Mouse (Mus musculus) hindbrain, embryonic 15.5 days (tissue): ENCODE data around the gene Anks1b. TPM values are rescaled to one million over a fixed set of nuclear protein-coding genes. Genes with fewer than 3 reads are reported as not detected.

Source experiments
- ATAC-seq: fragments of 200-750 bp; cut with Nextera tagmentation; 2 replicates; pipeline ENCODE4 v1.8.0; 2017; ENCODE audit warnings: low read depth, moderate number of reproducible peaks, moderate TSS enrichment; ENCODE audit not compliant: low FRiP score
- H3K27ac ChIP-seq: fragments of 300-500 bp; sonication (generic); replicated peaks from 2 replicates; pipeline ENCODE4 v1.5.1; 2015; ENCODE audit warnings: mild to moderate bottlenecking, inconsistent platforms
- H3K27me3 ChIP-seq: fragments of 300-500 bp; sonication (generic); 2 replicates; pipeline ENCODE4 v1.6.1; 2015; ENCODE audit warnings: control low read depth, inconsistent platforms
- H3K36me3 ChIP-seq: fragments of 300-500 bp; sonication (generic); 2 replicates; pipeline ENCODE4 v1.6.1; 2015; ENCODE audit warnings: control low read depth, inconsistent platforms
- H3K4me1 ChIP-seq: fragments of 300-500 bp; sonication (generic); replicated peaks from 2 replicates; pipeline ENCODE4 v1.6.1; 2015; ENCODE audit warnings: control low read depth, inconsistent platforms
- H3K4me2 ChIP-seq: fragments of 300-500 bp; sonication (generic); 2 replicates; pipeline ENCODE4 v1.6.1; 2015; ENCODE audit warnings: moderate library complexity, mild to moderate bottlenecking, inconsistent platforms
- H3K4me3 ChIP-seq: fragments of 300-500 bp; sonication (generic); 2 replicates; pipeline ENCODE4 v1.5.1; 2015; ENCODE audit warnings: mild to moderate bottlenecking, inconsistent platforms
- H3K9ac ChIP-seq: fragments of 300-500 bp; sonication (generic); 2 replicates; pipeline ENCODE4 v1.6.1; 2015; ENCODE audit warnings: inconsistent platforms
- H3K9me3 ChIP-seq: fragments of 300-500 bp; sonication (generic); 2 replicates; pipeline ENCODE4 v1.6.1; 2016; ENCODE audit warnings: control low read depth, inconsistent platforms
- WGBS: fragments of 180-500 bp; shearing (Covaris S2); methylation state at CpG from one replicate; pipeline ENCODE4 v1.1.7; 2015; 5-methylcytosine and 5-hydroxymethylcytosine counted together
- polyA plus RNA-seq: library from polyadenylated mRNA; unstranded; fragments of >200 nt; fragmentation: Nextera tagmentation; extraction: Ambion mirVana; gene quantifications from 2 replicates; pipeline ENCODE4 v1.2.1, GENCODE M21; 2015

The Anks1b gene
- polyA plus RNA-seq, 1 experiment from 2014 or later, result 85.2 TPM

GRCm38 (mm10) chr10:90431974-90432373 lies 558.7 kb downstream of the Anks1b start:
- Histone ChIP-seq H3K27me3 (no peaks in the 10 kb centered on the region), H3K9me3 (no peaks in the 10 kb centered on the region), H3K4me1 (peaks cover 7% of the 10 kb centered on the region; the same call in 1 of the 2 replicates), H3K27ac (no peak overlapping the region), H3K4me3 (no peak overlapping the region), H3K4me2 (peak overlapping the region; percentile 24; the same call in 1 of the 2 replicates), H3K36me3 (no peaks in the 10 kb centered on the region), H3K9ac (no peak overlapping the region)
- WGBS, result 50% methylated on average over 9 of the region's 9 CpGs
- no peak for ATAC-seq

GRCm38 (mm10) chr10:90432479-90432878 lies 559.2 kb downstream of the Anks1b start:
- Histone ChIP-seq H3K9me3 (no peaks in the 10 kb centered on the region), H3K4me2 (peak overlapping the region; percentile 24), H3K36me3 (no peaks in the 10 kb centered on the region), H3K27me3 (no peaks in the 10 kb centered on the region), H3K4me3 (no peak overlapping the region), H3K9ac (no peak overlapping the region), H3K4me1 (peaks cover 7% of the 10 kb centered on the region; the same call in 1 of the 2 replicates), H3K27ac (no peak overlapping the region)
- 51% methylated on average over 12 of the region's 12 CpGs for WGBS
- ATAC-seq, result no peak

GRCm38 (mm10) chr10:90441036-90441435 lies 567.7 kb downstream of the Anks1b start:
- H3K27me3 ChIP-seq, result no peaks in the 10 kb centered on the region
- WGBS, result 70% methylated on average over 4 of the region's 4 CpGs
- no peaks in the 10 kb centered on the region for H3K36me3 ChIP-seq
- no peak overlapping the region for H3K4me3 ChIP-seq
- no peaks in the 10 kb centered on the region for H3K4me1 ChIP-seq
- H3K27ac ChIP-seq, result no peak overlapping the region
- no peak overlapping the region for H3K9ac ChIP-seq
- ATAC-seq, result no peak
- H3K9me3 ChIP-seq, result no peaks in the 10 kb centered on the region
- H3K4me2 ChIP-seq, result no peak overlapping the region

- H3K4me1 ChIP-seq, result no peaks in the 10 kb centered on the region
- WGBS, result 19% methylated on average over 1 of the region's 1 CpGs
- H3K36me3 ChIP-seq, result no peaks in the 10 kb centered on the region
- no peaks in the 10 kb centered on the region for H3K9me3 ChIP-seq
- H3K4me2 ChIP-seq, result no peak overlapping the region
- no peak overlapping the region for H3K9ac ChIP-seq
- no peak for ATAC-seq
- no peak overlapping the region for H3K27ac ChIP-seq
- no peak overlapping the region for H3K4me3 ChIP-seq
- no peaks in the 10 kb centered on the region for H3K27me3 ChIP-seq
These were observed 568.3 kb downstream of the Anks1b start for GRCm38 (mm10) chr10:90441656-90442055.

- H3K4me2 ChIP-seq, result no peak overlapping the region
- 52% methylated on average over 2 of the region's 2 CpGs for WGBS
- no peak overlapping the region for H3K27ac ChIP-seq
- H3K36me3 ChIP-seq, result no peaks in the 10 kb centered on the region
- no peaks in the 10 kb centered on the region for H3K27me3 ChIP-seq
- H3K4me1 ChIP-seq, result no peaks in the 10 kb centered on the region
- H3K4me3 ChIP-seq, result no peak overlapping the region
- ATAC-seq, result no peak
- no peaks in the 10 kb centered on the region for H3K9me3 ChIP-seq
- no peak overlapping the region for H3K9ac ChIP-seq
These were observed 591.6 kb downstream of the Anks1b start for GRCm38 (mm10) chr10:90464906-90465305.

GRCm38 (mm10) chr10:90465426-90465825 lies 592.1 kb downstream of the Anks1b start:
- Histone ChIP-seq H3K4me1 (no peaks in the 10 kb centered on the region), H3K27ac (no peak overlapping the region), H3K9ac (no peak overlapping the region), H3K4me3 (no peak overlapping the region), H3K27me3 (no peaks in the 10 kb centered on the region), H3K4me2 (no peak overlapping the region), H3K36me3 (no peaks in the 10 kb centered on the region), H3K9me3 (no peaks in the 10 kb centered on the region)
- 81% methylated on average over 6 of the region's 6 CpGs for WGBS
- ATAC-seq, result no peak

- Histone ChIP-seq H3K9me3 (no peaks in the 10 kb centered on the region), H3K36me3 (no peaks in the 10 kb centered on the region), H3K4me2 (no peak overlapping the region), H3K4me3 (no peak overlapping the region), H3K27me3 (no peaks in the 10 kb centered on the region), H3K4me1 (no peaks in the 10 kb centered on the region), H3K27ac (no peak overlapping the region), H3K9ac (no peak overlapping the region)
- ATAC-seq, result no peak
- WGBS, result 3% methylated on average over 1 of the region's 1 CpGs
These were observed 594.2 kb downstream of the Anks1b start for GRCm38 (mm10) chr10:90467546-90467945.

GRCm38 (mm10) chr10:90493436-90493835 lies 620.1 kb downstream of the Anks1b start:
- no peak overlapping the region for H3K4me2 ChIP-seq
- H3K4me1 ChIP-seq, result peaks cover 22% of the 10 kb centered on the region
- 0 out of 2 replicates have a peak overlapping the region, but pooled peaks have one; percentile 45 for H3K27ac ChIP-seq
- WGBS, result 45% methylated on average over 7 of the region's 7 CpGs
- no peaks in the 10 kb centered on the region for H3K36me3 ChIP-seq
- no peaks in the 10 kb centered on the region for H3K9me3 ChIP-seq
- H3K27me3 ChIP-seq, result no peaks in the 10 kb centered on the region
- H3K9ac ChIP-seq, result no peak overlapping the region
- no peak for ATAC-seq
- no peak overlapping the region for H3K4me3 ChIP-seq

- Histone ChIP-seq H3K4me1 (peaks cover 22% of the 10 kb centered on the region), H3K9me3 (no peaks in the 10 kb centered on the region), H3K36me3 (no peaks in the 10 kb centered on the region), H3K27me3 (no peaks in the 10 kb centered on the region), H3K27ac (peak overlapping the region; percentile 45), H3K9ac (no peak overlapping the region), H3K4me2 (no peak overlapping the region), H3K4me3 (no peak overlapping the region)
- ATAC-seq, result no peak
- 45% methylated on average over 3 of the region's 3 CpGs for WGBS
These were observed 620.8 kb downstream of the Anks1b start for GRCm38 (mm10) chr10:90493996-90494642.

- no peaks in the 10 kb centered on the region for H3K36me3 ChIP-seq
- H3K27ac ChIP-seq, result peak overlapping the region; percentile 67
- peaks cover 22% of the 10 kb centered on the region for H3K4me1 ChIP-seq
- peak; percentile 90 for ATAC-seq
- H3K9ac ChIP-seq, result no peak overlapping the region
- 34% methylated on average over 4 of the region's 4 CpGs for WGBS
- no peaks in the 10 kb centered on the region for H3K9me3 ChIP-seq
- no peak overlapping the region for H3K4me3 ChIP-seq
- H3K4me2 ChIP-seq, result no peak overlapping the region
- H3K27me3 ChIP-seq, result no peaks in the 10 kb centered on the region
These were observed 621.7 kb downstream of the Anks1b start for GRCm38 (mm10) chr10:90494981-90495516.

- no peaks in the 10 kb centered on the region for H3K27me3 ChIP-seq
- WGBS, result 56% methylated on average over 1 of the region's 1 CpGs
- ATAC-seq, result no peak
- no peak overlapping the region for H3K27ac ChIP-seq
- H3K4me2 ChIP-seq, result no peak overlapping the region
- H3K9me3 ChIP-seq, result no peaks in the 10 kb centered on the region
- H3K4me3 ChIP-seq, result no peak overlapping the region
- H3K36me3 ChIP-seq, result no peaks in the 10 kb centered on the region
- H3K4me1 ChIP-seq, result no peaks in the 10 kb centered on the region
- H3K9ac ChIP-seq, result no peak overlapping the region
These were observed 634.3 kb downstream of the Anks1b start for GRCm38 (mm10) chr10:90507561-90507960.

- Histone ChIP-seq H3K4me3 (no peak overlapping the region), H3K36me3 (no peaks in the 10 kb centered on the region), H3K4me1 (no peaks in the 10 kb centered on the region), H3K27ac (no peak overlapping the region), H3K9ac (no peak overlapping the region), H3K9me3 (no peaks in the 10 kb centered on the region), H3K27me3 (no peaks in the 10 kb centered on the region), H3K4me2 (no peak overlapping the region)
- no peak for ATAC-seq
- 84% methylated on average over 9 of the region's 9 CpGs for WGBS
These were observed 639.5 kb downstream of the Anks1b start for GRCm38 (mm10) chr10:90512801-90513200.
